Mouse (Mus musculus): Measurements from ENCODE around the gene BC030500. TPM values are rescaled to one million over a fixed set of nuclear protein-coding genes. Genes with fewer than 3 reads are reported as not detected.

The BC030500 gene
- total RNA-seq (2021): 10 to 100 TPM; 17.0 to 19.9 TPM
- long read RNA-seq, partial matches to known transcripts: 0 of 11 reads
- long read RNA-seq, other reads (novel, unspliced or antisense): 11 of 11 reads

- peak in 1 of 2 experiments; percentile 33 for DNase-seq (ENCODE audit: low spot score in 2 of 2)
Measured at GRCm38 (mm10) chr8:58911677-58912076, at the start of gene BC030500. TSS of gene BC030500 (plus strand) at chr8:58911755.

- peak in 1 of 2 experiments; percentile 24 for DNase-seq (ENCODE audit: low spot score in 2 of 2)
Measured at GRCm38 (mm10) chr8:58886405-58886804, 25.1 kb upstream of the BC030500 start.

GRCm38 (mm10) chr8:58890591-58890990 is 21.0 kb upstream of the BC030500 start:
- no peak for DNase-seq (ENCODE audit: low spot score in 2 of 2)

GRCm38 (mm10) chr8:58895960-58896359 is 15.6 kb upstream of the BC030500 start:
- DNase-seq (ENCODE audit: low spot score in 2 of 2): no peak

- no peak for DNase-seq (ENCODE audit: low spot score in 2 of 2)
Measured at GRCm38 (mm10) chr8:58904465-58904864, 7.1 kb upstream of the BC030500 start.

- peak; percentile 66 to 71 for DNase-seq (ENCODE audit: low spot score in 2 of 2)
Measured at GRCm38 (mm10) chr8:58912196-58912839, 763 bp downstream of the BC030500 start, which contains the start of gene Galntl6. TSS of gene Galntl6 (minus strand) at chr8:58912640.

- peak in 1 of 2 experiments; percentile 15 for DNase-seq (ENCODE audit: low spot score in 2 of 2)
Measured at GRCm38 (mm10) chr8:58912840-58913639, 1.5 kb downstream of the BC030500 start.

GRCm38 (mm10) chr8:58913640-58913968 is 2.0 kb downstream of the BC030500 start:
- no peak for DNase-seq (ENCODE audit: low spot score in 2 of 2)

- no peak for DNase-seq (ENCODE audit: low spot score in 2 of 2)
Measured at GRCm38 (mm10) chr8:58915142-58915541, 3.6 kb downstream of the BC030500 start.

- peak in 1 of 2 experiments; percentile 47 for DNase-seq (ENCODE audit: low spot score in 2 of 2)
Measured at GRCm38 (mm10) chr8:58931066-58931465, 19.5 kb downstream of the BC030500 start.

GRCm38 (mm10) chr8:58943773-58944172 is 32.2 kb downstream of the BC030500 start:
- DNase-seq (ENCODE audit: low spot score in 2 of 2): no peak

GRCm38 (mm10) chr8:58957195-58957739 is 45.7 kb downstream of the BC030500 start:
- DNase-seq (ENCODE audit: low spot score in 2 of 2): no peak

Other genes starting within 250 kb of the BC030500 start
- 10 to 100 TPM; 35.0 to 42.8 TPM for gene Galntl6, start 885 bp downstream of the BC030500 start, total RNA-seq (2021)